Mouse (Mus musculus) G1E (cell line): Measurements from ENCODE around the gene Gpr37l1. TPM values are rescaled to one million over a fixed set of nuclear protein-coding genes. Genes with fewer than 3 reads are reported as not detected.

ENCODE experiments used
- ATAC-seq: 2 replicates; pipeline ENCODE4 v1.8.0; 2016; ENCODE audit warnings: mild to moderate bottlenecking; ENCODE audit not compliant: insufficient number of reproducible peaks, poor library complexity, low FRiP score, severe bottlenecking; ENCODE audit errors: extremely low read depth
- DNase-seq: peaks from one replicate; pipeline ENCODE4 v3.0.0; 2012; ENCODE audit warnings: low spot score
- H3K27me3 ChIP-seq: 2 replicates; pipeline ENCODE4 v1.6.1; 2012; ENCODE audit warnings: mild to moderate bottlenecking, low read length, inconsistent platforms; ENCODE audit not compliant: insufficient read depth
- H3K36me3 ChIP-seq: replicated peaks from 2 replicates; pipeline ENCODE3; 2012; ENCODE audit warnings: mild to moderate bottlenecking, inconsistent platforms
- H3K4me1 ChIP-seq: 2 replicates; pipeline ENCODE4 v1.6.1; 2012; ENCODE audit warnings: low read depth, low read length, inconsistent platforms, mixed read lengths; ENCODE audit not compliant: insufficient read depth
- H3K4me3 ChIP-seq: 2 replicates; pipeline ENCODE4 v1.5.1; 2012; ENCODE audit warnings: low read depth, mild to moderate bottlenecking, inconsistent platforms, low read length, moderate library complexity, mixed read lengths
- H3K9me3 ChIP-seq: replicated peaks from 2 replicates; pipeline ENCODE4 v1.6.1; 2012; ENCODE audit warnings: inconsistent platforms
- CTCF ChIP-seq: IDR thresholded peaks from 2 replicates; pipeline ENCODE4 v1.5.1; 2012; ENCODE audit warnings: low read depth, low read length, inconsistent platforms, mixed read lengths
- GATA1 ChIP-seq: IDR thresholded peaks from 2 replicates; pipeline ENCODE4 v1.6.1; 2012; ENCODE audit warnings: borderline replicate concordance, low read length, inconsistent platforms, mixed read lengths
- GATA2 ChIP-seq: IDR thresholded peaks from 2 replicates; pipeline ENCODE4 v1.6.1; 2012; ENCODE audit warnings: low read depth, low read length, inconsistent platforms, borderline replicate concordance
- POLR2AphosphoS5 ChIP-seq: IDR thresholded peaks from 2 replicates; pipeline ENCODE4 v1.6.1; 2012; ENCODE audit warnings: low read depth, low read length, inconsistent platforms; ENCODE audit not compliant: insufficient replicate concordance
- TAL1 ChIP-seq: conservative IDR thresholded peaks from 2 replicates; pipeline ENCODE4 v1.6.1; 2012; ENCODE audit warnings: low read depth, low read length, inconsistent platforms, mixed read lengths
- polyA plus RNA-seq: library from polyadenylated mRNA; stranded (reverse); fragments of >175 nt; gene quantifications from 2 replicates; pipeline ENCODE4 v1.2.3, GENCODE M21; 2012
- total RNA-seq, 2 experiments: library from RNA; stranded (forward) in 1 of 2; stranded (reverse) in 1 of 2; fragments of 200-1000 nt in 1 of 2; fragments of >200 nt in 1 of 2; fragmentation: Nextera tagmentation in 1 of 2; gene quantifications; 2 replicates each; pipeline ENCODE4 v1.2.3; 2014 to 2017

The Gpr37l1 gene
- total and polyA plus RNA-seq, 3 experiments, result 0.05 TPM; not detected in 2

DNA sequence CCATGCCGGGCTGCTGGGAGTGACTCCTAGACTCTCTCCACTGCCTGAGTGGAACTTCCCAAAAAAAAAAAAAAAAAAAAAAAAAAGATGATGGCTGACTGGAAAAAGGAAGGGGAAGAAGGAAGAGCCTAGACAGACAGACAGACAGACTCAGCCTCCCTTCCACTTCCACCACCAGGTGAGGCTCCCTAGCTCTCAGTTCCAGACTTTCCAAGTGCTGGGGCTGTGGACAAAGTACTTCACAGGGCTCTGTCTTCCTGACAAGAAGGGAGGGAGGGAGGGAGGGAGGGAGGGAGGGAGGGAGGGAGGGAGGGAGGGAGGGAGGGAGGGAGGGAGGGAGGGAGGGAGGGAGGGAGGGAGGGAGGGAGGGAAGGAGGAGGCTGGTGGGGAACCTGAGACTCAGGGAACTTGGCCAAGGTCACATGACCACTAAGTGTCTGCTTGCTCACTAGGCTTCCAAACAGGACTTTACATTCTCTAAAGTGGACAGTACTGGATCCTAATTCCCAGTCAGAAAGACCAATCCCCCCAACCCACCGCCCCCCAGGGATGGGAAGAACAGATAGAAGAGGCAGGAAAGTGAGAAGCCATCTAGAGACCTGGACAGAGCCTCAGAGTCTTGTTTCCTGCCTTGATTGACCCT is 37.0 kb downstream of the Gpr37l1 start:
- DNase-seq, result peak; percentile 73
- H3K4me1 ChIP-seq, result peaks cover 86% of the 10 kb centered on the region
- no peak for ATAC-seq

DNA sequence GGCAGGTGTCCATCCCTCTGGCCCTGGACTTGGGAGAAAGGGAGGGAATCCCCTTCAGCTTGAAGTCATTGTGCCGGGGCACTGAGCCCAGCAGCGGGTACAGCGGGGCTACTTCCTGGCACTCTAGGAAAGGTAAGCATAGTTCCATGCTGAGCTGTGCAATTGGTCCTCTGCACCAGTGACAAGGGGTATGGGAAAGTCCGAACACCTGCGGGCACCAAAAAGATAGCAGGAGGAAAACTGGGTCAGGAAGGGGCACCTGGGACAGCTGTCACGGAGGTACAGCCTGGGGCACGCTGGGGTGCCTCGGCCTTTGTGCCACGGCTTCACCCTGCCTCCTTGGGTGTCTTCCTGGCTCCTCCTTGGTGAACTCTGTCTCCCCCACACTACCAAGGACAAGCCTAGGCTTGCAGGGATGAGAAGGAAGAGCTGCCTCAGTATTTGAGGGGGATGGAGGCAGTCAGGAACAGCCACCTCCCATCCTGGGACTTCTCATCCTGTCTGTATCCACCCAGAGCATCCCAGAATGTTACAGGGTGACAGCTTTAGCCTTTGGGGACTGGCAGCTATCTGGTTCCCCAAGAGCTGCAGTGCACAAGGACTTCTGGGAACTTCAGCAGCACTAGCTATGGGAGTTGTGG is 37.8 kb downstream of the Gpr37l1 start:
- H3K36me3 ChIP-seq, result peaks cover 62% of the 10 kb centered on the region
- peak overlapping the region; percentile 32; the same call in 1 of the 2 replicates for H3K4me3 ChIP-seq
- no peak for ATAC-seq
- no peaks in the 10 kb centered on the region for H3K9me3 ChIP-seq
- H3K27me3 ChIP-seq, result no peaks in the 10 kb centered on the region; the same call in 1 of the 2 replicates
- DNase-seq, result no peak
- peaks cover 86% of the 10 kb centered on the region for H3K4me1 ChIP-seq
- TF ChIP-seq POLR2AphosphoS5 (no peak), TAL1 (no peak), GATA1 (no peak), CTCF (no peak), GATA2 (no peak)

More for the DNA sequence above, 37.0 kb downstream of the Gpr37l1 start:
- H3K4me3 ChIP-seq, result peak overlapping the region; percentile 77
- peaks cover 62% of the 10 kb centered on the region for H3K36me3 ChIP-seq
- TF ChIP-seq GATA1, result no peak
- TF ChIP-seq POLR2AphosphoS5, result no peak
- TF ChIP-seq TAL1, result no peak
- TF ChIP-seq GATA2, result no peak
- TF ChIP-seq CTCF, result no peak
- H3K9me3 ChIP-seq, result no peaks in the 10 kb centered on the region
- H3K27me3 ChIP-seq, result no peaks in the 10 kb centered on the region; the same call in 1 of the 2 replicates

DNA sequence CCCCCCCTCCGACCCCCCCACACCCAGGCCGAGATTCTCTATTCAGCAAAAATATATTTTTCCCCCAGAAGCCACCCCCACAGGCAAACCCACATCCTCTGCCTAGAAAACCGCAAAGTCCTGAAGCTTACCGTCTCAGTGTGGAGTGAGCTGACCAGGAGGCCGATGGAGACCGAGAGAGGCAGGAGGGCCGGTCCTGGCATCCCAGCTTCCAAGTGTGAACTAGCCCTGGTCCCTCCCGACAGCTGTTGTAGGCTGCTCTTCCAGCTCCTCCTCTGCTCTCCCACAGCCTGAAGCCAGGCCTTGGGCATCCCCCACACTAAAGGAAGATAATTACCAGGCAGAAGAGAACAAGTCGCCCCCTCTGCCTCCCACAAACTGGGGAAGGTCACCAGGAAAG is 38.5 kb downstream of the Gpr37l1 start:
- ATAC-seq, result no peak
- H3K27me3 ChIP-seq, result no peaks in the 10 kb centered on the region; the same call in 1 of the 2 replicates
- no peak overlapping the region; the same call in 1 of the 2 replicates for H3K4me3 ChIP-seq
- no peaks in the 10 kb centered on the region for H3K9me3 ChIP-seq
- peaks cover 62% of the 10 kb centered on the region for H3K36me3 ChIP-seq
- no peak for DNase-seq
- TF ChIP-seq GATA1, result no peak
- TF ChIP-seq TAL1, result no peak
- peaks cover 80% of the 10 kb centered on the region for H3K4me1 ChIP-seq

DNA sequence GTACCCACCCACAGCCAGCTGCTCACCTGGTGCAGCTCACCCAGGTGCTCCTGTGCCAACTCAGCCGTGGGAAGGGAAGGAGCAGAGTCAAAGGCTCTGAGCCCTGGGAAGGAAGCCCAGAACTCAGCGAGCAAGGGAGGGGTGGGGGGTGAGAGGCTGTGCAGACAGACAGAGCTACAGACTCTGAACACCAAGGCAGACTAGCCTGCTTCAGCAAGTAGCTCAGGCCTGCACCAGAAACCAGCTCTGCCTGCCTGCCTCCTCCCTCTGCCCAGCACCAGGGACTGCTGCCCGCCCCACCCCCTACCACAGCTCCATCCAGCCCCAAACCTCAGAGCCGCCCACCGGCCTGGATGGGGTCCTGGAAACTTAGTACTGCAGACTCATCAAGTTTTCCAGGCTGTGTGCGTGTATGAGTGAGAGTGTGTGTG is 39.5 kb downstream of the Gpr37l1 start:
- peaks cover 70% of the 10 kb centered on the region for H3K4me1 ChIP-seq
- ATAC-seq (no peak), DNase-seq (no peak)
- H3K4me3 ChIP-seq, result no peak overlapping the region
- no peaks in the 10 kb centered on the region; the same call in 1 of the 2 replicates for H3K27me3 ChIP-seq
- peaks cover 64% of the 10 kb centered on the region for H3K36me3 ChIP-seq
- H3K9me3 ChIP-seq, result no peaks in the 10 kb centered on the region
- TF ChIP-seq GATA1 (no peak), GATA2 (no peak), CTCF (no peak), TAL1 (no peak), POLR2AphosphoS5 (no peak)

DNA sequence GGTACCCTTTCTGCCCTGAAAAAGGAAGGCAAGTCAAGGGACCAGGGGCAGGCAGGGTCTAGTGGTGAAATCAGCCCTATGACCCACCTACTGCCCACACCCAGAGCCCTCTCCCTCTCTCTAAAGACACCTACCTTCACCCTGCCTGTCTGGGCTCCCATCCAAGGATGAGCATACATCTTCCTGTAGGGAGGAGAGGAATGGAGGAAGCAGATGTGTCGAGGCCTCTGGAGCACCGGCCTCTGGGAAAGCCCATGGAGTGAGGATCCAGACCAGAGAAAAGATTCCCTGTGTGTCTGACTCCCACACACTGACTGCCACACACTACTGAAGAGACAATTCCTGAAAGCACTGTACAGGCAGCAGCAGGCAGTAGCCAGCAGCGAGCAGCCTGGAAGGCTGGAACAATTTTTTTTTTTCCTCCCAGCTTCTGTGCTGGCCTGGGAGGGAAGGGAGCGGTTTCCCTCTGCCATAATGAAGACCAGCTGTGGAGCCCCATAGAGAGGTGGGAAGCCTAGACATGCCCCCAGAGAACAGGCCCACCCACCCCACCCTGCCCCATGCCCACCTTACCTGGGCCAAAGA is 40.9 kb downstream of the Gpr37l1 start:
- H3K36me3 ChIP-seq, result peaks cover 77% of the 10 kb centered on the region
- H3K27me3 ChIP-seq, result no peaks in the 10 kb centered on the region; the same call in 1 of the 2 replicates
- ATAC-seq (no peak), DNase-seq (no peak)
- peaks cover 55% of the 10 kb centered on the region for H3K4me1 ChIP-seq
- H3K9me3 ChIP-seq, result no peaks in the 10 kb centered on the region
- no peak overlapping the region for H3K4me3 ChIP-seq
- TF ChIP-seq TAL1 (no peak), GATA1 (no peak), CTCF (no peak), POLR2AphosphoS5 (no peak), GATA2 (no peak)

DNA sequence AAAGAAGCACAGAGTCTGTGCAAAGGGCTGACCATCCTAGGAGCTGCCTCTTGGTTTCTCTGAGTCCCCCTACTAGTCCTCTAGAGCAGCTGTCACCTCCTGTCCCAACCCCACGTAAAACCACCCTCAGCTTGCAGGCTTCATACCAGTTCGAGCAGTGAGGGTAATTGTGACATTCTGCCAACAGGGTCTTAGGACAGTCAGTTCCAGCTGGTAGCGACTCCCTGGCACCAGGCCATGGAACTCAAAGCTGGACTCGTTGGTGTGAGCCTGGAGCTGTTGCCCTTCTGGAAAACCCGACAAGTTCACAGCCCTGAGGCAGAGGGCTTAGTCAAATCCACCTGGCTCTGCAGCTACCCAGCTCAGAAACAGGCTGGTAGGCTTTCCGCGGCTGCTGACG is 41.5 kb downstream of the Gpr37l1 start:
- Histone ChIP-seq H3K4me1 (peaks cover 50% of the 10 kb centered on the region), H3K4me3 (no peak overlapping the region), H3K27me3 (no peaks in the 10 kb centered on the region; the same call in 1 of the 2 replicates), H3K9me3 (no peaks in the 10 kb centered on the region), H3K36me3 (peaks cover 82% of the 10 kb centered on the region)
- TF ChIP-seq TAL1 (no peak), POLR2AphosphoS5 (no peak), GATA1 (no peak), CTCF (no peak), GATA2 (no peak)
- no peak for ATAC-seq
- no peak for DNase-seq
